Mouse (Mus musculus) CH12.LX (cell line): ENCODE results near the gene Dnase1l3. TPM values are rescaled to one million over a fixed set of nuclear protein-coding genes. Genes with fewer than 3 reads are reported as not detected.
A peak's percentile ranks its signal among the peaks of the same experiment; 100 is the strongest.

Source experiments
- DNase-seq: peaks from one replicate; pipeline ENCODE4 v3.0.0-alpha.2; 2013; ENCODE audit errors: extremely low read depth
- H3K27ac ChIP-seq: 2 replicates; pipeline ENCODE4 v1.5.1; 2012; ENCODE audit warnings: low read depth, mild to moderate bottlenecking, control low read depth, moderate library complexity; ENCODE audit not compliant: insufficient read depth
- H3K27me3 ChIP-seq: replicated peaks from 2 replicates; pipeline ENCODE3; 2012; ENCODE audit warnings: inconsistent platforms
- H3K36me3 ChIP-seq, 2 experiments: replicated peaks in 1 of 2; 2 replicates each; pipeline versions ENCODE3 to v1.6.1; 2012; ENCODE audit warnings: inconsistent platforms in 1 of 2, low read length in 1 of 2, mild to moderate bottlenecking in 1 of 2, mixed read lengths in 1 of 2, moderate library complexity in 1 of 2; ENCODE audit not compliant: control insufficient read depth in 1 of 2, insufficient read depth in 1 of 2
- H3K4me1 ChIP-seq, 2 experiments: 2 replicates each; pipeline ENCODE4 v1.6.1; 2012; ENCODE audit warnings: inconsistent platforms in 1 of 2, moderate library complexity in 1 of 2; ENCODE audit not compliant: insufficient read depth in 2 of 2, control insufficient read depth in 1 of 2
- H3K4me2 ChIP-seq: 2 replicates; pipeline ENCODE4 v1.6.1; 2012; ENCODE audit warnings: low read depth, mild to moderate bottlenecking, control low read depth; ENCODE audit not compliant: poor library complexity, insufficient read depth, severe bottlenecking
- H3K4me3 ChIP-seq, 3 experiments: fragments of 150-350 bp in 1 of 3; sonication (generic) in 1 of 3; replicated peaks in 1 of 3; 2 replicates each; pipeline versions ENCODE3 to v1.5.1; 2011 to 2012; ENCODE audit warnings: low read depth in 2 of 3, low read length in 2 of 3, mild to moderate bottlenecking in 2 of 3, moderate library complexity in 2 of 3, control low read depth in 1 of 3, improper control_type of control experiment in 1 of 3, inconsistent platforms in 1 of 3, mixed read lengths in 1 of 3; ENCODE audit not compliant: poor library complexity in 1 of 3
- H3K79me2 ChIP-seq: replicated peaks from 2 replicates; pipeline ENCODE4 v1.6.1; 2012; ENCODE audit warnings: mild to moderate bottlenecking, moderate library complexity; ENCODE audit not compliant: control insufficient read depth, poor library complexity, insufficient read depth, severe bottlenecking; ENCODE audit errors: extremely low read depth
- H3K9ac ChIP-seq: 2 replicates; pipeline ENCODE4 v1.6.1; 2012; ENCODE audit warnings: low read depth, mild to moderate bottlenecking, control low read depth, moderate library complexity; ENCODE audit not compliant: insufficient read depth
- H3K9me3 ChIP-seq: replicated peaks from 2 replicates; pipeline ENCODE3; 2012; ENCODE audit warnings: low read length, inconsistent platforms, mixed read lengths
- BHLHE40 ChIP-seq: IDR thresholded peaks from 2 replicates; pipeline ENCODE4 v1.6.1; 2011; ENCODE audit warnings: mild to moderate bottlenecking, low read depth, low read length, improper control_type of control experiment
- CTCF ChIP-seq, 2 experiments: IDR thresholded peaks in 1 of 2; conservative IDR thresholded peaks in 1 of 2; 2 replicates each; pipeline ENCODE4 v1.5.1; 2011 to 2012; ENCODE audit warnings: low read depth in 2 of 2, low read length in 2 of 2, improper control_type of control experiment in 1 of 2, inconsistent platforms in 1 of 2, mild to moderate bottlenecking in 1 of 2, moderate library complexity in 1 of 2
- ELF1 ChIP-seq: IDR thresholded peaks from 2 replicates; pipeline ENCODE4 v1.6.1; 2014; ENCODE audit warnings: low read depth, mild to moderate bottlenecking, inconsistent platforms, low read length, improper control_type of control experiment
- GABPA ChIP-seq: IDR thresholded peaks from 2 replicates; pipeline ENCODE4 v1.6.1; 2012; ENCODE audit warnings: low read depth, low read length, improper control_type of control experiment, inconsistent platforms; ENCODE audit not compliant: insufficient replicate concordance
- IRF4 ChIP-seq: IDR thresholded peaks from 2 replicates; pipeline ENCODE4 v1.6.1; 2014; ENCODE audit warnings: low read depth, mild to moderate bottlenecking, inconsistent platforms, low read length, improper control_type of control experiment
- JUN ChIP-seq: IDR thresholded peaks from 2 replicates; pipeline ENCODE4 v1.6.1; 2011; ENCODE audit warnings: low read depth, mild to moderate bottlenecking, low read length, improper control_type of control experiment, moderate library complexity; ENCODE audit not compliant: insufficient read depth
- JUND ChIP-seq: conservative IDR thresholded peaks from 2 replicates; pipeline ENCODE4 v1.6.1; 2011; ENCODE audit warnings: low read depth, low read length, improper control_type of control experiment
- NELFE ChIP-seq: IDR thresholded peaks from 2 replicates; pipeline ENCODE4 v1.6.1; 2011; ENCODE audit warnings: low read depth, low read length, improper control_type of control experiment
- RAD21 ChIP-seq: IDR thresholded peaks from 2 replicates; pipeline ENCODE4 v1.6.1; 2011; ENCODE audit warnings: low read depth, mild to moderate bottlenecking, low read length, improper control_type of control experiment, moderate library complexity
- SMC3 ChIP-seq: IDR thresholded peaks from 2 replicates; pipeline ENCODE4 v1.6.1; 2011; ENCODE audit warnings: low read depth, low read length, improper control_type of control experiment
- UBTF ChIP-seq: IDR thresholded peaks from 2 replicates; pipeline ENCODE4 v1.6.1; 2012; ENCODE audit warnings: low read depth, mild to moderate bottlenecking, inconsistent platforms, low read length, improper control_type of control experiment, moderate library complexity
- ZKSCAN1 ChIP-seq: IDR thresholded peaks from 2 replicates; pipeline ENCODE4 v1.6.1; 2012; ENCODE audit warnings: low read depth, inconsistent platforms, low read length, improper control_type of control experiment, borderline replicate concordance
- dilution Hi-C: fragments of 300-500 bp; cut with MboI; formaldehyde crosslinking; loops from 2 replicates; pipeline ENCODE4 v1.14.3; 2020; ENCODE audit warnings: low sequenced_read_pairs; ENCODE audit not compliant: extremely low pct_unique_long_range_greater_than_20kb, extremely low pct_ligation_motif_present
- in situ Hi-C: fragments of 300-500 bp; cut with MboI; formaldehyde crosslinking; loops from 3 replicates; pipeline ENCODE4 v1.14.3; 2019; ENCODE audit warnings: low sequenced_read_pairs, low pct_ligation_motif_present, low pct_unique_long_range_greater_than_20kb, mixed read lengths
- polyA plus RNA-seq: library from polyadenylated mRNA; unstranded; fragments of >175 nt; gene quantifications from 2 replicates; pipeline ENCODE4 v1.2.1, GENCODE M21; 2012; ENCODE audit warnings: low read depth; ENCODE audit not compliant: insufficient read length
- total RNA-seq, 2 experiments: library from RNA; depleted of rRNA; stranded (reverse); fragments of 300-350 nt in 1 of 2; fragments of >200 nt in 1 of 2; gene quantifications; 2 replicates each; pipeline ENCODE4 v1.2.3; 2012 to 2014

Dnase1l3 gene
- total and polyA plus RNA-seq, 3 experiments: 2.5 to 36.0 (median 2.9) TPM

DNA sequence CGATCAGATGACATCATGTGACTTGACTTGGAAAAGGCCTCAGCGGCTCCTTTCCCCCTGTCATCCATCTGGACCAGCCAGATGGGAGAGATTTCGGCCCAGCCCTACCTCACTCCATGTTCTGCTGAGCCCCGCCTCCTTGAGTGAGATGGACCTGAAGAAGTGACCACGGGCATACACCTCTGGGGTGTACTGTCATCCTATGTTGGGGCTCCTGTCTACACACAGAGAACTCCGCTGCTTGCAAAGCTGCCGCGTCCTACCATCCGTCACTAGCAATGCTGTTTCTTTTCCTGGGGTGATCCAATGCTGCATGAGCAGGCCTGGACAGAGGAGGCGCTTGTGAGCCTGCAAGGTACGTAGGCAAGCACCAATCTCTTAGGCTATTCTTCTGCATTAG, 33.8 kb downstream of the Dnase1l3 start:
- no peak overlapping the region for H3K4me3 ChIP-seq
- H3K36me3 ChIP-seq: peaks cover 0 to 6% of the 10 kb centered on the region in 2 experiments
- H3K4me1 ChIP-seq: peaks cover 12 to 43% of the 10 kb centered on the region in 2 experiments
- H3K79me2 ChIP-seq: no peaks in the 10 kb centered on the region
- no peaks in the 10 kb centered on the region for H3K9me3 ChIP-seq
- dilution Hi-C loops (no loop called here), in situ Hi-C loops (loop anchor here (5.0 to 10.0 kb wide), 4 partner anchors 42 to 374 kb away; partner anchors contain the start of genes Abhd6 and Flnb)
- DNase-seq: peak; percentile 40
- H3K27ac ChIP-seq: no peak overlapping the region
- TF ChIP-seq RAD21 (peak; percentile 22), CTCF (conservative IDR thresholded peaks at IDR 0.05 in 1 of 2, IDR thresholded peaks at IDR 0.05 in 1 of 2; ENCODE audit: low read depth in 2 of 2, low read length in 2 of 2) (peak; percentile 31 to 57), JUN (no peak), SMC3 (peak; percentile 31)
- H3K4me2 ChIP-seq: no peak overlapping the region
- no peak overlapping the region for H3K9ac ChIP-seq
- no peaks in the 10 kb centered on the region for H3K27me3 ChIP-seq

DNA sequence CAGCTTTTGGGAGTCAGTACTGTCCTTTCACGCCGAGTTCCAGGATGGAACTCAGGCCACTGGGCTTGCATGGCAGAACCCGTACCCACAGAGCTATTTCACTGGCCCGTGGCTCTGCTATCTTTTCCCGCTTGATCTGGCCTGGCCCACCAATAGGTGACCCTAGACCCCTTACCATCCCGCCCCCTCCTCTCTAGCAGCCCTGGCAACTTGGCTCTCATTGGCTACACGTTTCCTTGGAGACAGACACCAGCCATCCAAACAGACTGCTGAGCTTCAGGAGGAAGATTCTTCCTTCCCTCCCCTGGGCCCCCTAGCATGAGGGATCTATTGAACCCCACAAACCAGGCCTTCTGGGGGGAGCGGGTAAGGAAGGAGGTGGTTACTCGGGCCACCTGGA, 37.3 kb downstream of the Dnase1l3 start, which contains the start of gene Gm45521:
TSS of gene Gm45521 (plus strand) at position 240 of the 400 bp plus-strand sequence.
- Histone ChIP-seq H3K4me3 (no peak within 1 kb of the TSS), H3K36me3 (peaks cover 0 to 7% of the 10 kb centered on the region in 2 experiments), H3K4me2 (no peak within 1 kb of the TSS), H3K4me1 (peaks cover 9 to 50% of the 10 kb centered on the region in 2 experiments), H3K27me3 (no peaks in the 10 kb centered on the region), H3K79me2 (no peaks in the 10 kb centered on the region), H3K9me3 (no peaks in the 10 kb centered on the region), H3K27ac (no peak within 1 kb of the TSS), H3K9ac (no peak within 1 kb of the TSS)
- DNase-seq: no peak
- in situ Hi-C loops (no loop called here), dilution Hi-C loops (no loop called here)
- TF ChIP-seq NELFE: no peak
- no peak for TF ChIP-seq IRF4
- TF ChIP-seq JUND: no peak
- TF ChIP-seq BHLHE40: no peak
- no peak for TF ChIP-seq GABPA

DNA sequence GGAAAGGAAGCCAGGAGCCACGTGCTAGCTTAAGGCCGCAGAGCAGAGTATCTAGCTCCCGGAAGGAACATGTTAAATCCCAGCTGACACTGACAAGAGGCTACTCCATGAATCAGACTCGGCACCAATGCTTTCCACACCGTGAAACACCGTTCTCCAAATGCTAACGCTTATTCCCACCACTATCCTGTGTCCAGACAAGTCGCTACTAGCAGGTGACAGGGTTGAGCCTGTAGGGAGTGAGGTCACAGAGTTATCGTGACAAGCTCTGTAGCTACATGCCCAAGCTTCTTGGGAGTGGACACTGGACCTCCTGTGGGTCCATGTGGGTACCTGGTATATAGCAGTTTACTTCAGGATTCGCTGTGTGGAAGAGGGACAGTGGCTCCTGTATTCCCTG, 37.9 kb downstream of the Dnase1l3 start:
- dilution Hi-C loops (no loop called here), in situ Hi-C loops (no loop called here)
- Histone ChIP-seq H3K4me1 (peaks cover 5 to 44% of the 10 kb centered on the region in 2 experiments; a peak in 2 of 4 replicates), H3K4me2 (no peak overlapping the region), H3K36me3 (peaks cover 5 to 13% of the 10 kb centered on the region in 2 experiments), H3K9me3 (no peaks in the 10 kb centered on the region), H3K9ac (no peak overlapping the region), H3K27me3 (no peaks in the 10 kb centered on the region), H3K4me3 (no peak overlapping the region), H3K27ac (no peak overlapping the region), H3K79me2 (no peaks in the 10 kb centered on the region)
- TF ChIP-seq NELFE (no peak), UBTF (no peak), ZKSCAN1 (no peak), ELF1 (no peak)
- DNase-seq: no peak
